Mouse (Mus musculus) bone marrow, adult 2 months (tissue): ENCODE results near the gene Mecom.

ENCODE experiments used
- CTCF ChIP-seq: fragments of 200-500 bp; IDR thresholded peaks from 2 replicates; pipeline ENCODE4 v1.5.1; 2011; ENCODE audit warnings: low read length, control low read depth; ENCODE audit not compliant: control insufficient read depth, insufficient read depth
- POLR2A ChIP-seq: fragments of 200-500 bp; IDR thresholded peaks from 2 replicates; pipeline ENCODE4 v1.6.1; 2011; ENCODE audit warnings: low read depth, mild to moderate bottlenecking, control low read depth, low read length, borderline replicate concordance; ENCODE audit not compliant: control insufficient read depth

GRCm38 (mm10) chr3:30546831-30547369, 908 bp downstream of the Mecom start:
- TF ChIP-seq CTCF (no peak), POLR2A (no peak)
